8 mouse cellular contexts compared by ENCODE assay signal in genomic region chr2:167061381-167062034, GRCm38 (mm10). TPM values are rescaled to one million over a fixed set of nuclear protein-coding genes. Genes with fewer than 3 reads are reported as not detected.
A peak's percentile ranks its signal among the peaks of the same experiment; 100 is the strongest.
DNase-seq lines count a peak whose midpoint lies in the region; ATAC-seq and TF ChIP-seq lines count a peak whose summit lies in the region.

No protein-coding gene starts in this region.

- H3K27ac ChIP-seq in lung, embryonic 14.5 days (ENCODE audit: low read depth): no peak overlapping the region
- H3K27ac ChIP-seq in embryonic facial prominence, embryonic 15.5 days (replicated peaks): peak overlapping the region; percentile 22; the same call in 1 of the 2 replicates
- no peak overlapping the region for H3K27ac ChIP-seq in intestine, embryonic 14.5 days (ENCODE audit: low read depth)

- H3K4me2 ChIP-seq in lung, embryonic 14.5 days: peak overlapping the region; percentile 83
- H3K4me2 ChIP-seq in embryonic facial prominence, embryonic 15.5 days (replicated peaks): peak overlapping the region; percentile 71
- H3K4me2 ChIP-seq in intestine, embryonic 14.5 days (ENCODE audit: low read length): peak overlapping the region; percentile 82

- no peaks in the 10 kb centered on the region for H3K9me3 ChIP-seq in lung, embryonic 14.5 days (ENCODE audit: low read depth, low read length)
- H3K9me3 ChIP-seq in embryonic facial prominence, embryonic 15.5 days (replicated peaks): no peaks in the 10 kb centered on the region
- no peaks in the 10 kb centered on the region for H3K9me3 ChIP-seq in intestine, embryonic 14.5 days (ENCODE audit: control insufficient read depth, low read length)

- peak overlapping the region; percentile 84 for H3K4me3 ChIP-seq in lung, embryonic 14.5 days (ENCODE audit: low read depth, low read length)
- H3K4me3 ChIP-seq in embryonic facial prominence, embryonic 15.5 days (replicated peaks): peak overlapping the region; percentile 82
- peak overlapping the region; percentile 66 for H3K4me3 ChIP-seq in intestine, embryonic 14.5 days (ENCODE audit: low read depth, low read length)

- 0 out of 2 replicates have a peak, but pooled peaks cover 4% of the 10 kb centered on the region for H3K4me1 ChIP-seq in lung, embryonic 14.5 days (ENCODE audit: insufficient read depth)
- peaks cover 37% of the 10 kb centered on the region for H3K4me1 ChIP-seq in embryonic facial prominence, embryonic 15.5 days
- peaks cover 21% of the 10 kb centered on the region for H3K4me1 ChIP-seq in intestine, embryonic 14.5 days (replicated peaks; ENCODE audit: control insufficient read depth, insufficient read depth, low read length)

- no peaks in the 10 kb centered on the region for H3K27me3 ChIP-seq in lung, embryonic 14.5 days (ENCODE audit: insufficient read depth, low read length)
- H3K27me3 ChIP-seq in embryonic facial prominence, embryonic 15.5 days: no peaks in the 10 kb centered on the region
- no peaks in the 10 kb centered on the region for H3K27me3 ChIP-seq in intestine, embryonic 14.5 days (replicated peaks; ENCODE audit: control insufficient read depth, insufficient read depth, low read length)

- peak overlapping the region; percentile 96 for H3K9ac ChIP-seq in lung, embryonic 14.5 days
- peak overlapping the region; percentile 87 for H3K9ac ChIP-seq in embryonic facial prominence, embryonic 15.5 days
- peak overlapping the region; percentile 99 for H3K9ac ChIP-seq in intestine, embryonic 14.5 days (ENCODE audit: low read length)

- no peak for TF ChIP-seq CTCF in lung, embryonic 14.5 days (IDR thresholded peaks at IDR 0.05; ENCODE audit: low read depth)

- H3K36me3 ChIP-seq in lung, embryonic 14.5 days (ENCODE audit: insufficient read depth): peaks cover 44% of the 10 kb centered on the region
- peaks cover 38% of the 10 kb centered on the region for H3K36me3 ChIP-seq in embryonic facial prominence, embryonic 15.5 days
- H3K36me3 ChIP-seq in intestine, embryonic 14.5 days (ENCODE audit: control insufficient read depth, insufficient read depth, low read length): peaks cover 51% of the 10 kb centered on the region

- no peak for DNase-seq in lung, embryonic 14.5 days
- DNase-seq in lung, adult 18-20 months: no peak
- no peak for DNase-seq in intestine, embryonic 14.5 days (ENCODE audit: low spot score)
- DNase-seq in naive thymus-derived CD4-positive, alpha-beta T cell, adult 2 months (ENCODE audit: low read depth): peak; percentile 43
- no peak for DNase-seq in frontal cortex, adult 2 months (ENCODE audit: extremely low spot score in 1 of 2, low spot score in 1 of 2)
- DNase-seq in gastrocnemius, adult 18-20 months (ENCODE audit: low spot score): no peak
- no peak for DNase-seq in natural killer cell, adult 2 months (ENCODE audit: low spot score in 2 of 2)

- no peak for ATAC-seq in lung, embryonic 14.5 days (ENCODE audit: insufficient read depth)
- ATAC-seq in embryonic facial prominence, embryonic 15.5 days (ENCODE audit: insufficient number of reproducible peaks, low FRiP score, low TSS enrichment, low read depth): no peak
- ATAC-seq in intestine, embryonic 14.5 days (replicated peaks; ENCODE audit: low FRiP score, low TSS enrichment, low read depth): no peak

- WGBS in lung, embryonic 14.5 days: 18% methylated on average over 11 of the region's 11 CpGs
- WGBS in embryonic facial prominence, embryonic 15.5 days: 21% methylated on average over 11 of the region's 11 CpGs
- WGBS in intestine, embryonic 14.5 days: 23% methylated on average over 11 of the region's 11 CpGs

RNA-seq across cellular contexts. Expression of gene Znfx1, which starts 1.3 kb away (rescaled TPM):
- 7.0 and 8.9 TPM in 2 replicates for polyA plus RNA-seq in lung, embryonic 14.5 days (2014; fragmentation: Nextera tagmentation; extraction: Ambion mirVana)
- 8.8 and 9.5 TPM in 2 replicates for polyA plus RNA-seq in embryonic facial prominence, embryonic 15.5 days (2015; fragmentation: Nextera tagmentation; extraction: Ambion mirVana)
- 7.1 and 7.2 TPM in 2 replicates for polyA plus RNA-seq in intestine, embryonic 14.5 days (2014; fragmentation: Nextera tagmentation; extraction: Ambion mirVana)
- polyA plus RNA-seq in frontal cortex, adult 2 months (2012; rRNA removed): 30.0 and 31.2 TPM in 2 replicates
- total RNA-seq in gastrocnemius, adult 18-20 months (2021): 10 to 100 TPM; 25.7 to 26.8 TPM

RNA-seq across cellular contexts. Expression of gene Ddx27, which starts 46.5 kb away (rescaled TPM):
- 46.3 and 52.6 TPM in 2 replicates for polyA plus RNA-seq in lung, embryonic 14.5 days (2014; fragmentation: Nextera tagmentation; extraction: Ambion mirVana)
- polyA plus RNA-seq in embryonic facial prominence, embryonic 15.5 days (2015; fragmentation: Nextera tagmentation; extraction: Ambion mirVana): 44.3 and 47.6 TPM in 2 replicates
- polyA plus RNA-seq in intestine, embryonic 14.5 days (2014; fragmentation: Nextera tagmentation; extraction: Ambion mirVana): 47.0 and 50.9 TPM in 2 replicates
- polyA plus RNA-seq in frontal cortex, adult 2 months (2012; rRNA removed): 36.7 and 42.6 TPM in 2 replicates
- 1 to 10 TPM; 8.0 to 9.7 TPM for total RNA-seq in gastrocnemius, adult 18-20 months (2021)
